Mouse (Mus musculus): ENCODE results near the gene Egln1.

The Egln1 gene

DNA sequence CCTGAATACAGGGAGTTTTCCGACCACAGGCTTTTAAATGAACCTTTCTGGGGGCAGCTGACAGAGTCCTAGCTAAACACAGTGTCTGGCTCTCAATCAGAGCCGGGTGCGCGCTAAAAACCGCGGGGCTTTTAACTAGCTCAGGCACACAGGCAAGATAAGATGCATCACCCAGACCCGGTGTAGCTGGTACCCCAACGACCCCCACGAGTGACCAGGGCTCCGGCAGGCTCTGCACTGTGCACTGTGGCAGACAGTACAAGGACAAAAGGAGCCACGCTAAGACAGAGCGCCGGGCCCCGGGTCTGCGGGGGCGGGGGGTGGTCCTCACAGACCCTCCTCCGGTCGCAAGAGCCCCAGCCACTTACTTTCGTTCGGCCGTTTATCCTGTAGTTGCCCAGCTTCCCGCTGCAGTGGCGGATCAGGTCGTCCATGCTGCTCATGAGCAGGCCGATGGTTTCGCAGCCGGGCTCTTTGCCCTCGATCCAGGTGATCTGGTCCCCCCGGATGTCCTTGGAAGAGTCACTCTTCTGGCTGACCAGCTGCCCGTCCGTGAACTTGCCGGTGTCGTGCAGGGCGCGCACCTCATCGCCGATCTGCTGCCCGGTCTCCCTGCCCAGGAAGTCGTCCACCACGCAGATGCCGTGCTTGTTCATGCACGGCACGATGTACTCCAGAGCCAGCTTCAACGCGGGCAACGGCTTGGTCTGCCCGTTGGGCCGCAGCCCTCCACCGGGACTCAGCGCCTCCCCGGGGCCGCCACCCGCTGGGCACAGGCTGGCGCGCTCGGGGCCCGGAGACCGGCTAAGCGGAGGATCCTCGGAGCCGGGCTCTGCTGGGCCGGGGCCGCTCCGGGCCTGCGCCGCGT, 1.0 kb downstream of the Egln1 start:
- DNase-seq (ENCODE audit: low read depth, low spot score), result peak; percentile 60

DNA sequence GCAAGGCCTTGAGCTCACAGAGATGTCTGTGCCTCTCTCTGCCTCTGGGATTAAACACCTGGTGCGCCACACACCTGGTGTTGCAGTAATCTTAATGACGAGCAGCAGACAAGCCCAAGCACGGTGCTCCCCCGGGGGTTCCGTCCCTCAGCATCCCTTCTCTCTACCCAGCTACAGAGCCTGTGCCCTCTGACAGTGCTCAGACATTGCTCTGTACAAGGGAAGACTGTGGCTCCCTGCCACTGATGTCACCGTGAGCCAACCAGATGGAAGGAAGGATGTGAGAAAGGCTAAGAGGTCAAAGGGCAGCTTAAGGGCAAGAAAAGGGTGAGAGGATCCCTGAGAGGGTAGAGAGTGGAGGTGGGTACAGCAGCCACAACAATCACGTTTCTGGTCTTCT, 4.7 kb downstream of the Egln1 start:
- no peak for DNase-seq (ENCODE audit: low read depth, low spot score)

DNA sequence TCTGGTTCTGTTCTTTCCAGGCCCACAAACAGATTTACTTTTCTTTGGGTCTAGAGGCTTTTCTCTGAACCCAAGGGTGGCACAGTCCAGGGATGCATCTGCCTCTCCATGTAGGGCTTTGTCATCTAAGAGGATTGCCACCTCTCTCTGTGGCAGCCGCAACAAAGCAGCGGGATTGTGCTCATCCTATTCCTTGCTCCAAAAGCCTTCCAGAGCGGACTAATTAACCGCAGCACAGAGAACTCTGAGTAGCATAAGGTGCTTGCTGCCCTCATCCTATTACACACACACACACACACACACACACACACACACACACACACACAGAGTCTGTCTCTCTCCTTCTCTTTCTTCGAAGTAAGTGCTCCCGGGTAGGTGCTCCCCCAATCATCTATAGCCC, 5.3 kb downstream of the Egln1 start:
- no peak for DNase-seq (ENCODE audit: low read depth, low spot score)

DNA sequence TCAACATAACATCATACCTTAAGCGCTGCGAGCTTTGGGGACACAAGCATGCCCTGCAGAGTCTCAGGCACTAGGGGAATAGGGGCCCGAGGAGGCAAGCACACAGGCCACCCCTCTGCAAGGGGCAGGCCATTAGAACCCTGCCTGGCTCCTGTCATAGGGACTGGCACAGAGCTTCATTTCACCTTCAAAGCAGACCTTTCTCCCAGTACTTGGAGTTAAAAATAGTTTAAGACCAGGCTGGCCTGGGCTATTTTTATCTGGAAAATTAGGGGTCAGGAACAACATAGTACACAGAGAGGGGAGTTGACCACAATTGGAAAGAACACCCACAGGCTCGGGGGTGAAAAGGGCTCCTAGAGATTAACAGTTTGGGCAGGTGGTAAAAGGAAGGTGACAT, 11.8 kb downstream of the Egln1 start:
- DNase-seq (ENCODE audit: low read depth, low spot score), result no peak

DNA sequence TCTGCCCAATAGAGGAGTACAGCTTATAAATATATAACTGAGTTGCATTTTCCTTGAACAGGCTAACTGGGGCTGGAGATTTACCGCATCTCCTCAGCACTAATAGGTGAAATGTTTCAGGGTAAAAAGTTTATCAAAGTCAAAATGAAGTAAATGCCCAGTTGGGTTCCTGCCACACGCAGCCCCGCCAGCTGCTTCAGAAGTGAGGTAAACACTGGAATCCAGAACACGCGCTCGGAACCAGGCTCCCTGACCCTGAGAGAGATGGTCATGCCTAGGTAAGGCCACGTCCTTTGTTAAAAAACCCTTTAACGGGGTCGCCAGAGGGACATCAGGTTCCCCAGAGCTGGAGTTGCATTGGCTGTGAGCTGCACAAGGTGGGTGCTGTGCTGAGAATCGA, 12.4 kb downstream of the Egln1 start:
- DNase-seq (ENCODE audit: low read depth, low spot score), result no peak

DNA sequence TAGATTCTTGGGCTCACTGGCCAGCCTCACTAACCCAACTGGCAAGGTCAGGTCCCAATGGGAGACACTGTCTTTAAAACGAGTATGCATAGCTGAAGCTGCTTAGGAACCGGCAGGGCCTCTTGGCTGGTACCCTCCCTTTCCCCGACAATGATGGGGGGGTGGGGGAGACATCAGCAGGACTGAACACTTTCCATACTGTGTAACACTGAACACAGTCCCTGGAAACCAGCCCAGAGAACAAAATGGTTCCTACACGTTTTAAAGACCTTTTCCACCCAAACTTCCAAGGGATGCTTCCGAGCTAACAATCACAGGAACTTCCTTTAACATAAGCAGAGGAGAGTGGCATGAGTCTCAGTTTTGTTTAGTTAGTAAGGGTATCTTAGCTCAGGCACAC, 14.0 kb downstream of the Egln1 start:
- no peak for DNase-seq (ENCODE audit: low read depth, low spot score)

DNA sequence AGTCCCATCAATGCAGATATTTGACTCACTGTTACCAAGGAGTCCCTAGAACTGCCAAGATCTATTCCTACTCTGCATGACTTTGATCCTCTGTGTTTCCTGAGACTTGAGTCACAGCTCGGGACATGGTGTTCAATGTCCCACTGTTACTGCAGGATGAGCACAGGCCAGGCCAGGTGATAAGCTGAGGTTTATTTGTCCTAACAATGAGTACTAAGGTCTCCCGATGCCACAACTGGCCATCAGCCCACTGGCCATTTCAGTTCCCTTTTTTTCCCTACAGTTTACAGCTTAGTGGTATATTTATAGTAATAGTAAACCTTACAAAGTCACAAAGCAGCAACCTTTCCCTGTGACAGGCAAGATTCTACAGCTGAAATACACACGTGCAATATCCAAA, 16.7 kb downstream of the Egln1 start:
- no peak for DNase-seq (ENCODE audit: low read depth, low spot score)

DNA sequence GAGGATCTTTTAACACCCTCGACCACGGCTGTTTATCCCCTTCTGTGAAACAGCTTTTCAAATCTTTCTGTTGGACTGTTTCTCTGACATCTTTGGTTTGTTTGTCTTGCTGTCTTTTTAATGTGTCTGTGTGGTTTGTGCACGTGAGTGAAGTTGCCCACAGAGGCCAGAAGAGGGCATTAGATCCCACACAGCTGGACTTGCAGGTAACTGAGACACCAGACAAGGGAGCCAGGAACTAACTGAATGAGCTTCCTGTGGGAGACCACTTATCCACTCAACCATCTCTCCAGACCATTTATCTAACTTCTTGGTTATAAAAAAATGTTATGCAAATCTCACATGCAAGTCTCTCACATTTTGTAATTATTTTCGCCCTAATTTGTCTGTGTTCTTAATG, 18.5 kb downstream of the Egln1 start:
- peak; percentile 16 for DNase-seq (ENCODE audit: low read depth, low spot score)

DNA sequence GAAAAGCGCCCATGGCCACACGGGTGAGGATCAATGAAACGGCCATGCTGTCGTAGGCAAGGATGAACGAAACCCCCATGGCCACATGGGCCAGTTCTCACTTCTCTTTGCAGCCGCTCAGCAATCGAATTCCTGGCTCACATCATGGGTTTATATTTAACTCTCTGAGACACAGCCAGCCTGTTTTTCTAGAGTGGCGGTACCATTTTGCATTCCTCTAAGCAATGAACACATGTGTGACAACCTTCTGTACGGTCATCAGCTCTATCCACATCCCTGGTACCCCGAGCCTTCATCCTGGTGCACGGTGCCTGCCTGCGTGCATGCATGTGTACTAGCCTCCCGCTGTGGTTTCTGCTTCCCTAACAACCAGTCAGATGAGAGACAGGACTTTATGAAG, 19.0 kb downstream of the Egln1 start:
- no peak for DNase-seq (ENCODE audit: low read depth, low spot score)

DNA sequence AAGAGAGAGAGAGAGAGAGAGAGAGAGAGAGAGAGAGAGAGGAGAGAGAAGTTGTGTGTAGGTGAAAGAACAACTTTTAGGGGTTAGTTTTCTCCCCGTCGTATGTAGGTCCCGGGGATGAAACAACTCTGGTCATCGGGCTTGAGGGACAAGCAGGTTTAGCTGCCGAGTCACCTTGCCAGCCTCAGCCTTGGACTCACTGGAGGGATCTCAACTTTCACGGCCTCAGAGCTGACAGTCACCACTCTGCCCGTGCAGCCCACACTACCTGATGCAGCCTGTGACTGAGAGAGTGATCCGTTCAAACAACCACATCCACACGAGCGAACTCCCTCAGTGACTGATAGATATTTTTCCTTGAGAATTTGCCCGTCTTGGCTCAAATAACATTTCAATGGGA, 20.1 kb downstream of the Egln1 start:
- no peak for DNase-seq (ENCODE audit: low read depth, low spot score)

DNA sequence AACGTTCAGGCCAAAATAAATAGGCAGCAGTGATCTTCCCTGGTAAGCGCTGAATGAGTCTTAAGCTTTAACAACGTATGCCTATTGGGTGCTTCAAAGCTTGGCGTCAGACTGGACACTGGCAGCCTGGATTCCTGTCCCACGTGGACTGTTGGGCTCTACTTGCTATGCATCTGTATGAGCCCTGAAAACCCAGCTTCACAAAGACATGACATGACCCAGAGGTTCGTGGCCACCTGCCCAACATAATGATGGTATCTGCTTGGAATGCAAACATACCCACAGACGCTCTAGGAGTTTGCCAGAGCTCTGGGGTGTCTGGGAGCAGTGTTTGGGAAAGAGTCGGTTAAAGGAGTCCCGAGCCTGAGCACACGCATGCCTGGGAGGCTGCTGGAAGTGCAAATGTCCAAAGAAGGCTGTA, 22.8 kb downstream of the Egln1 start:
- DNase-seq (ENCODE audit: low read depth, low spot score), result no peak

DNA sequence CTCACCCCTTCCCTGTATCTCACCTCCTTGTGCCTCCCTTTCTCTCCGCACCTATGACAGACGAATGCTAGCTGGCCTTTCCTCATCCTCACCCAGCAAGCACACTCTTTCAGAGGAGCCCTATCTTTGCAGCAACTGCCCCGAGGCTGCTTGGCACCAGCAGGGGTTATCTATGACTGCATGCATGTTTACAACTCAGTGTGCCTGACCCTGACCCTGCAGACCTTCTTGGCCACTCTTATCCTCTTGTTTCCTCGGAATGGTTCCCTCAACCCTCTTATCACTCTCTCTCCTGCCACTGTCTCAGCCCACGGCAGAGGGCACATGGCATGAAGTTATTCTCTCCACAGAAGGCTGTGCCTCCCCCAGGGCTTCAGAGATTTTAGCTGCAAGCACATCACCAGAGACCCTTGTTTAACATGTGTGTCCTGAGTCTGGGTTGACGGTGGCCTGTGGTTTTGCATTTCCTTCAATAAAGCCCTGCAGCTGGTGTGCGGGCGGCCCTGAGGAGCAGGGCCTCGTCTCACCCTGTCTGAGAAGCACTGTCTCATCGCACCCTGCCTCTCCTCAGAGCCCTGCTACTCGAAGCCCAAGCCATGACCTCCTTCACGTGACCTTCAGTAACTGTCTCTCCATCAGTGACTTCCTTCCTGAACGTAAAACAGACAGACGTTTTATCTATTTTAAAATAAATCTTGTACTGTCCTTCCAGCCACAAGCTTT, 23.4 kb downstream of the Egln1 start:
- DNase-seq (ENCODE audit: low read depth, low spot score), result peak; percentile 33

DNA sequence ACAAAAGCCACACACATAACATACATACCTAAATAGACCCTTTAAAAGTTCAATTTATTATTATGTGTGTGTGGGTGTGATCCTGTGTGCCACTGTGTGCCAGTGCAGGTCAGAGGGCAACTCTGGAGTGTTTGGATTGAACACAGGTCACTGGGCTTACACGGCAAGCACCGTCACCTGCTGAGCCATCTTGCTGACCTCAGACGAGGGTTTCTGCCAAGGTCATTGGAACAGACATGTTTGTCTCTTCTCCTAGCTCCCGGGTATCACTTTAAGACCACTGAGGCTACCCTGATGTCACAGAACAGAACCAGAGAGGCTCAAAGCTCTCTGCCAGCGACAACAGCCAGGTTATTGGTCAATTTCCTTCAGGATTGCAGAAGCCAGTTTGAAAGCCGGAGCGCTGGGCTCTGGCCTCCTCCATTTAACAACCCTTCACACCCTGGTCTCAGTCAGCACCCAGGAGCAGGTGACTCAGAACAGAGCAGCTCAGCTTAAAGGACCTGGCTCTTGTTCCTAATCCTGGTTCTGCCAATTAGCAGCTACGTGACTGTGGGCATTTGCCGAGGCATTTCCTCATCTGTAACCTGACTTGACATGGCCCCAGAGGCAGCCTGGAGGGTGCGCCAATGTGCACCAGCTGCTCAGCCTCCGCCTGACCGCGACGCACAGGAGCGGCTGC, 25.0 kb downstream of the Egln1 start:
- no peak for DNase-seq (ENCODE audit: low read depth, low spot score)

DNA sequence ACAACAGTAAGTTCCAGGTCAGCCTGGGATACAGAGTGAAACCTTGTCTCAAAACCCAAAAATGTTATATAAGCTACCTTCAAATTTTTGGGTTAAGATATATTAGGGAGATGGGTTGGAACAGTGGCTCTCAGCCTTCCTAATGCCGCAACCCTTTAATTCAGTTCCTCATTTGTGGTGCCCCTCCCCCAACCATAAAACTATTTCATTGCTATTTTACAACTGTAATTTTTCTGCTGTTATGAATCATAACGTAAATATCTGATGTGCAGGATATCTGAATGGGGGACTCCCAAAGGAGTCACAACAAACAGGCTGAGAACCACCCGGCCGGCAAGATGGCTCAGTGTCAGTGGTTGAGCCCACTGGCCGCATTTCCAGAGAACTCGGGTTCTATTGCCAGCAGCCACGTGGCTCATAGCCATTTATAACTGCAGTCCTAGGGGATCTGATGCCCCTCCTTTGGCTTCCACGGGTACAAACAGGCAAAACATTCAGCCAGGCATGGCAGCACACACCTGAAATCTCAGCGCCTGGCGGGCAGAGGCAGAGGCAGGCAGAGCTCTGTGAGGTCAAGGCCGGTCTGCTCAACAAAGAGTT, 26.5 kb downstream of the Egln1 start:
- no peak for DNase-seq (ENCODE audit: low read depth, low spot score)

DNA sequence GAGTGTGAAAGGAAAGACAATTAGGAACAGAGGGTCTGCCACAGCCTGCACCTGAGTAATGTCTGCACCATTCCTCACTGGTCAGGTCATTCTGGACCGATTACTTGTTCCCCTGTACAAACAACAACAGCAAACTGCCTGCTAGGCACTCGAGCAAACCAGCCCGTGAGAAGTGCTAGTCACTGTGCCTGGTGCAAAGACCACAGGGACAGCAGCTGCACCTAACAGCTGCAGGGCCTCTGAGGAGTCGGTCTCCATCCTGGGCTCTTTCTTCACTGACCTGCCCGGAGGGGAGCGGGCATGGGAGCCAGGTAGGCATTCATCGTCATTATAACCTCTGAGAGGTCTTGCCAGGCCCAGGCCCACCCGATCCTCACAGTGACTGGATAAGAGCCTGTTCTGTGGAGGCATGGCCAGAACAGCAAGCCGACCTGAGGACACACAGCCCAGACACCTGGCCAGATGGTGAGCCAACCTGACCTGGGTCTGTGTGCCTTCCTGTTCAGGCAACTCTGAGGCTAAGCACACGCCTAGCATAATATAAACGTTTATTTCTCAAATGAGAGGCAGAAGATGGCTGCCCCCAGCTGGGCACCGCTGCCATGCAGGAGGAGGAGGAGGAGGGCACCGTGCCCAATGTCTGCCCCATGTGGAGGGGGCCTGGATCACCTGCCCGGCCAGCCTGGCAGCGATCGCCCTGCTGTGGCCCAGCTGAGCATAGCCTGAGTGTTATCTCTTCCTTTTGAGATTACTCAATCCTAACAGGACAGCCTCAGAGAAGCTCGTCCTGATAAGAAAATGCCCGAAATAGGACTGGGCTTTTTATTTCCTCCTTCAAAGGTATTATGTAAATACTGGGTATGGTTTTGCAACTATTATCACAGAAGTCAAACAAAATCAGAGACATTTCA, 27.5 kb downstream of the Egln1 start:
- no peak for DNase-seq (ENCODE audit: low read depth, low spot score)

DNA sequence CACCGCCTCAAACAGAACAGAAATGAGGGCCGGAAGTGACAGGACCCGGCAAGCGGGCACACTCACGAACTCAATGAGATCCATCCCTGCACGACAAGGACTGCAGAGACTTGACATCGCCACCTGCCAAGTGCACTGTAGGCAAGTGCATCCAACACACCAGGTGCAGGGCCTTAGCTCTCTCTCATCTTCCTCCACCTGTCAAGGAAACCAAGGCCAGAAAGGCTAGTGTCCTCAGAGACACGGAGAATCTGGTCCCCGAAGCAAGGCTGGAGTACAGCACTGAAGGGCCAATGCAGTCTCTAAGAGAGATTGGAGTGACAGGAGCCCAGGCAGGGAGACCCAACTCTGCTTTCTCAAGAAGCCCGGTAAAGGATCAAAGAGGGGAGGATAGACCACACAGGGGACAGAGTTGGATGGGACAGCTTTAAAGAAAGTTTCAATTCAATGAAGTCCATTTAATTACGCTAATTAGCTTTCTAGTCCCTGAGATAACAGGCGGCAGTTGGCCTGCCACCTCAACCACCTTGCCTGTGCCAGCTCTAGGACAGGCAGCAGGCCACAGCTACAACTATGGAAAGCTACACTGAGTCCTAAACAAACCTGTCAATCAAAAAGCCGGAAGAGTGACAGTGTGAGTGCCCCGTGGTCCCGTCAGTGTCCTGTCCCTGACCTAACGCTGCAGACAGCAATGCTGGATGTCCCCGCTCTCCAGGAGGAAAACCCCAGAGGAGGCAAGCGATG, 31.2 kb downstream of the Egln1 start:
- no peak for DNase-seq (ENCODE audit: low read depth, low spot score)

DNA sequence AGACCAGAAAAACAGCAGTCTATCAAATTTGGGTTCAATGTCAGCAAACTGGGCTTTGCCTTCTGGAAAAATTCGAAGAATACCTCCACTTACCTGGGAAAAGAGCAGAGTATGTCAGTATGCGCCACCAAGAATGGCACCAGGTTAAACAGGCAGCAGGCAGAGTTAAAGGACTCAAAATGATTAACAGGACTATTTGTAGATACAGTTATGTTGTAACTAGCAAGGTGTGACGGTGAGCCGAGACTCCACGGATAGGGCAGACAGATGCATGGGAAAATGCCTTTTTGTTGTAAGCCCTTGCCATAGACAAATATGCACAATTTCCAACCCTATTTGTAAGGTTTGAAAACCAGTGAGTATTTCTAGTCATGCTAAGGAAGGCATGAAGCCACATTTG, 35.1 kb downstream of the Egln1 start:
- no peak for DNase-seq (ENCODE audit: low read depth, low spot score)

DNA sequence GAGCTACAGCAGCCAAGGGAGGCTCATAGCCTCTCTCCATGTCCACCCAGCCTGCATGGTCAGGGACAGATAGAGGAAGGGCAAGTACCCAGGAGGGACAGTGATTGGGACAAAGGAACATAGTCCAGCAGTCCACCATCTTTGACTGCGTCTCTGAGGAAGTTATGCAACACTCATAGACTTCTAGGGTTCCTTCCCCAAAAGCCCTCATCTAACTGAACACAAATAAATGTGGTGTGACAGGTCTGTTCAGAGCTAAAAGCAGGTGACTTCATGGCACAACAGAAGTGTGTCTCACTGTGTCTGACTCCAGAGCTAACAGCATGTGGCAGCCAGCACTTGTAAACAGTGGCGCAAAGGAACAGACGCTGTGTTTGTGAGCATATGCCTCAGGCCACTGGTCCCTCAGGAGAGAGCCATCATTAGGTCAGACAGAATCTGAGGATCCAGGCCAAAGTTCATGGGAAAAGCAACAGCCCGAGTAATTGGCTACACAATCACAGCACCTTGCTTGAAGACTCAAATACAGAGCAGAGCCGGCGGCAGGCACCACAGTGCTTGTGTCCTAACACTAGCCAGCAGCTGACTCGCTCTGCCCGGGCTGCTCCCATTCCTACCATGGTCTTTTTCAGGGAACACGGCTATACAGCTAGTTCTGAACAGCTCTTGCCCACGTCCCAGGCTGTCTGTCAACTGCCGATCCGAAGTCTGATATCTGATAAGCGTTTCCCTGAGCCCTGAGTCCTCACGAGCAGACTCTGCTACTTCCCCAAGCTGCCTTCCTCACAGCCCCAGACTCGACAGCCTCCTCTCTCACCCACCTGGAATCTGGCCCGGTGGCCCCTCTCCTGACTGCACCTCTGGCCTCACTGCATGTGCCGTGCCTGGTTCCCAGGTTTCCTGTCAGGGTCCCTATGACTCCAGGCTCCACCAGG, 36.9 kb downstream of the Egln1 start:
- DNase-seq (ENCODE audit: low read depth, low spot score), result no peak

DNA sequence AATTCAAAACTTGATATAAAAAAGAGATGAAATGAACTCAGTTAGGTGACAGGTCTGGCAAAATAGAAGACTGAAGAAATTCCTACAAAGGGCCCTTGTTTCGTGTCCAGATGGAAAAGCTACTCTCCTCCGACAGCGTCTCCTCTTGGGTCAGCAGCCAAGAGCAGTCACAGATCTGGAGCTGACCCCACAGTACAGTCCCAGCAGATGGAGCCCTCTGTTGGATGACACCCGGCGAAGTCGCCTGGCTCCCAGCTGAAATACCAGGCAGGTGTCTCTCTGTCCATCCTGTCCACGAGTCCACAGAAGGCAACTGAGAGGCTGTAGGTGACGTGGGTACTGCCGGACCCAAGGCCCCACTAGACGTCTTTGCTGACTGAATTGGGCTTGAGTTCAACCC, 38.8 kb downstream of the Egln1 start:
- DNase-seq (ENCODE audit: low read depth, low spot score), result no peak
